Comparison of ENCODE assay signal across 26 mouse cellular contexts in the genomic region with DNA sequence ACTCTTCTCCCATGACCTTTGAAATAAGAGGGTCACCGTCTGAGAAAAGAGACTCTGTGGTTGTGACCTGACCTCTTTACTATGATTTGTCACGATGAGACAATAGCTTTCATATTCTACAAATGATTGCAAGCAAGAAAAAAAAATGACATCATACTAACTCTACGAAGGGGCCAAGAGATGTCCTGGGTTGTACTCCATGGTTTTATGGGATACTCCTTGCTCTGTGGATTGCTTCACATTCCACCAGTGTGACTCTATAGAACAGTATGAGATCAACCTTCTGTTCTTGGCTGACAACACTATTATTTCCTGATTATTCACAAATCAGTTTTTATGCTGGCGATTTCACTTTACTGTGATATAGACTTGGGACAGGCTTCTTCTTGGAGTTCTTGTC. TPM values are rescaled to one million over a fixed set of nuclear protein-coding genes. Genes with fewer than 3 reads are reported as not detected.
"Had no signal": no experiment of that assay in that cellular context is flagged by ENCODE, and none has a peak within 500 bp of the region (broad histone marks: within the 10 kb centered on the region; RNA-seq: fewer than 3 reads in every experiment).

No protein-coding gene starts in this region.

- H3K36me3 ChIP-seq: heart, embryonic 10.5 days; heart, embryonic 12.5 days; hindbrain, embryonic 10.5 days; hindbrain, embryonic 12.5 days; intestine, embryonic 15.5 days; limb, embryonic 10.5 days; limb, embryonic 12.5 days had no signal

- H3K4me1 ChIP-seq: intestine, embryonic 15.5 days had no signal

- DNase-seq: gastrocnemius, adult 2 months; gastrocnemius, postnatal 10 days; gastrocnemius, postnatal 25 days; heart, adult 18-20 months; heart, postnatal 10 days; heart, postnatal 4 days; kidney, adult 18-20 months; kidney, adult 8-10 months; kidney, postnatal 10 days; kidney, postnatal 25 days; kidney, postnatal 4 days; liver had no signal

- H3K27ac ChIP-seq: gastrocnemius, adult 2 months; heart, embryonic 10.5 days; hindbrain, embryonic 10.5 days; hindbrain, embryonic 12.5 days; hindbrain, embryonic 14.5 days; intestine, embryonic 15.5 days; layer of hippocampus, adult 2 months; left cerebral cortex, adult 2 months; limb, embryonic 12.5 days had no signal

- H3K4me3 ChIP-seq: gastrocnemius, adult 2 months; heart, embryonic 10.5 days; heart, embryonic 12.5 days; hindbrain, embryonic 10.5 days; hindbrain, embryonic 12.5 days; intestine, embryonic 15.5 days; layer of hippocampus, adult 2 months; left cerebral cortex, adult 2 months; limb, embryonic 10.5 days; limb, embryonic 12.5 days had no signal

- H3K27me3 ChIP-seq: heart, embryonic 12.5 days; hindbrain, embryonic 12.5 days; intestine, embryonic 15.5 days; limb, embryonic 12.5 days had no signal

- H3K4me2 ChIP-seq: heart, embryonic 12.5 days; hindbrain, embryonic 12.5 days; hindbrain, embryonic 14.5 days; intestine, embryonic 15.5 days; limb, embryonic 12.5 days; liver, embryonic 11.5 days had no signal

- ATAC-seq: hindbrain, embryonic 16.5 days; inflammation-experienced regulatory T-cells, adult 6 months; intestine, embryonic 15.5 days; intestine, postnatal 0 days had no signal

- H3K9me3 ChIP-seq: heart, embryonic 10.5 days; heart, embryonic 12.5 days; hindbrain, embryonic 10.5 days; hindbrain, embryonic 12.5 days; intestine, embryonic 15.5 days; limb, embryonic 10.5 days; limb, embryonic 12.5 days had no signal

- H3K9ac ChIP-seq: heart, embryonic 12.5 days; hindbrain, embryonic 12.5 days; hindbrain, embryonic 14.5 days; intestine, embryonic 15.5 days; limb, embryonic 12.5 days had no signal

RNA-seq across cellular contexts. Expression of a gene that starts 4.2 kb away (rescaled TPM):
- polyA plus RNA-seq: inflammation-experienced regulatory T-cells, adult 6 months had no signal
